Mouse (Mus musculus) stomach, embryonic 14.5 days (tissue): ENCODE results near the gene Upb1. TPM values are rescaled to one million over a fixed set of nuclear protein-coding genes. Genes with fewer than 3 reads are reported as not detected.
"Not testable (repeated sequence)": the region's sequence is repeated elsewhere in the genome, so short reads cannot be mapped to it uniquely, and the experiment has no call there.

Experiments
- ATAC-seq: fragments of 200-750 bp; cut with Nextera tagmentation; 2 replicates; pipeline ENCODE4 v1.8.0; 2017; ENCODE audit warnings: low read depth, moderate TSS enrichment; ENCODE audit not compliant: insufficient number of reproducible peaks, insufficient read depth, low FRiP score
- H3K27ac ChIP-seq: fragments of 300-500 bp; sonication (generic); 2 replicates; pipeline ENCODE4 v1.5.1; 2014; ENCODE audit warnings: mild to moderate bottlenecking, low read length, moderate library complexity, mixed read lengths
- H3K27me3 ChIP-seq: fragments of 300-500 bp; sonication (generic); 2 replicates; pipeline ENCODE4 v1.6.1; 2014; ENCODE audit warnings: low read length, control low read depth, mixed read lengths; ENCODE audit not compliant: control insufficient read depth, insufficient read depth
- H3K36me3 ChIP-seq: fragments of 300-500 bp; sonication (generic); 2 replicates; pipeline ENCODE4 v1.6.1; 2014; ENCODE audit warnings: mild to moderate bottlenecking, control low read depth, low read length, moderate library complexity, mixed read lengths; ENCODE audit not compliant: control insufficient read depth, insufficient read depth
- H3K4me1 ChIP-seq: fragments of 300-500 bp; sonication (generic); 2 replicates; pipeline ENCODE4 v1.6.1; 2014; ENCODE audit warnings: low read length, control low read depth, mixed read lengths; ENCODE audit not compliant: control insufficient read depth, insufficient read depth
- H3K4me2 ChIP-seq: fragments of 300-500 bp; sonication (generic); replicated peaks from 2 replicates; pipeline ENCODE4 v1.6.1; 2014; ENCODE audit warnings: low read depth, low read length, control low read depth
- H3K4me3 ChIP-seq: fragments of 300-500 bp; sonication (generic); 2 replicates; pipeline ENCODE4 v1.5.1; 2014; ENCODE audit warnings: low read depth, low read length, control low read depth
- H3K9ac ChIP-seq: fragments of 300-500 bp; sonication (generic); replicated peaks from 2 replicates; pipeline ENCODE4 v1.6.1; 2014; ENCODE audit warnings: low read depth, mild to moderate bottlenecking, control low read depth, low read length, moderate library complexity, mixed read lengths
- H3K9me3 ChIP-seq: fragments of 300-500 bp; sonication (generic); 2 replicates; pipeline ENCODE4 v1.6.1; 2016; ENCODE audit warnings: low read depth, low read length, control low read depth; ENCODE audit not compliant: control insufficient read depth
- WGBS: fragments of 180-500 bp; shearing (Covaris S2); extraction: QIAGEN DNeasy Blood & Tissue Kit; methylation state at CpG from one replicate; pipeline ENCODE4 v1.1.7; 2014; 5-methylcytosine and 5-hydroxymethylcytosine counted together
- polyA plus RNA-seq: library from polyadenylated mRNA; unstranded; fragments of >200 nt; fragmentation: Nextera tagmentation; extraction: Ambion mirVana; gene quantifications from 2 replicates; pipeline ENCODE4 v1.2.1, GENCODE M21; 2014

Upb1 gene
- 0.95 and 2.5 TPM in 2 replicates for polyA plus RNA-seq

DNA sequence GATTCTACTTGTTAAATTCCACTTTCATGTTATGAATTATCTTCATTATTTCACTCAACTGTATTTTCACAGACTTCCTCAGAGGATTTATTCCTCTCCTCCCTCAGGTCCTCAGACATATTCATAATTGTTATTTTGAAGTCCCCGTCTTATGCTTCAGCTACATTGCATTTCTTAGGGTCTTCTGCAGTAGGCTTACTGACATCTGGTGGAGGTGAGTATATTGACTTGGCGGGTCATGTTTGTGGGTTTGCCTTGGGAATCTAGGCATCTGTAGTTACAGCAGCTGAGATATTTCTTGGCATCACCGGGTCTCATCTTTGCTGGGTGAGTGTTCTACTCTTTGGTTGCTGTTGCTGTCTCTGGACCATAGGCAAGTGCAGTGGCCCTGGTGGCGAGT is at the start of gene Upb1:
Gene Upb1 (plus strand): TSS at position 158 of the 400 bp plus-strand sequence.
- no peak for ATAC-seq
- Histone ChIP-seq H3K4me1 (no peaks in the 10 kb centered on the region), H3K4me2 (no peak within 1 kb of the TSS), H3K27me3 (no peaks in the 10 kb centered on the region), H3K4me3 (no peak within 1 kb of the TSS), H3K9ac (no peak within 1 kb of the TSS), H3K36me3 (no peaks in the 10 kb centered on the region), H3K27ac (no peak within 1 kb of the TSS), H3K9me3 (no peaks in the 10 kb centered on the region)
- WGBS, result 74% methylated on average over 4 of the region's 4 CpGs

DNA sequence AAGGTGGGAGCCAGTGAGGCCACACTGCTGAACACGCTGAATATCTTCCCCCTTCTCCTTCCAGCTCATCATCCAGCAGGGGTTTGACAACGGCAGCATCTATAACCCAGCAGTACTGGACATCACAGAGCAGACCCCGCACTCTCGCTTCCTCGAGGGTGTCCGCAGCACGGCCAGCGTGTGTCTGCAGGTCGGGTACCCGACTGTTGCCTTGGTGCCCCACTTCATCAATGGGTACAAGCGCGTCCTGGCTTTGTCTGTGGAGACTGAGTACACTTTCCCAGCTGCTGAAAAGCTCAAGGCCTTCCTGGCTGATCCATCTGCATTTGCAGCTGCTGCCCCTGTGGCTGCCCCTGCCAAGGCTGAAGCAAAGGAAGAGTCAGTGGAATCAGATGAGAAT is 48.4 kb upstream of the Upb1 start:
- H3K4me3 ChIP-seq, result no peak overlapping the region
- no peak overlapping the region for H3K27ac ChIP-seq
- H3K36me3 ChIP-seq, result no peaks in the 10 kb centered on the region
- no peaks in the 10 kb centered on the region for H3K27me3 ChIP-seq
- no peak overlapping the region for H3K9ac ChIP-seq
- ATAC-seq, result no peak
- H3K4me2 ChIP-seq, result no peak overlapping the region
- H3K4me1 ChIP-seq, result no peaks in the 10 kb centered on the region
- H3K9me3 ChIP-seq, result no peaks in the 10 kb centered on the region
- 92% methylated on average over 12 of the region's 12 CpGs for WGBS

- not testable (repeated sequence) for ATAC-seq, H3K4me2 ChIP-seq, H3K27ac ChIP-seq, H3K4me1 ChIP-seq, H3K9ac ChIP-seq, H3K27me3 ChIP-seq, H3K9me3 ChIP-seq, H3K36me3 ChIP-seq, H3K4me3 ChIP-seq
- WGBS, result 54% methylated on average over 8 of the region's 9 CpGs
Observed at GRCm38 (mm10) chr10:75353838-75354241, 47.1 kb upstream of the Upb1 start.

- 57% methylated on average over 4 of the region's 4 CpGs for WGBS
- H3K27me3 ChIP-seq, result no peaks in the 10 kb centered on the region
- H3K4me1 ChIP-seq, result no peaks in the 10 kb centered on the region
- no peak overlapping the region for H3K4me2 ChIP-seq
- no peaks in the 10 kb centered on the region for H3K36me3 ChIP-seq
- no peak overlapping the region for H3K27ac ChIP-seq
- no peaks in the 10 kb centered on the region for H3K9me3 ChIP-seq
- ATAC-seq, result no peak
- no peak overlapping the region for H3K4me3 ChIP-seq
- H3K9ac ChIP-seq, result no peak overlapping the region
Observed at GRCm38 (mm10) chr10:75355341-75355740, 45.6 kb upstream of the Upb1 start.

- 17% methylated on average over 1 of the region's 1 CpGs for WGBS
- ATAC-seq, result peak; percentile 77; the same call in 1 of the 2 replicates
- H3K27ac ChIP-seq, result peak overlapping the region; percentile 6; the same call in 1 of the 2 replicates
Observed at GRCm38 (mm10) chr10:75364214-75364690, 36.7 kb upstream of the Upb1 start.

DNA sequence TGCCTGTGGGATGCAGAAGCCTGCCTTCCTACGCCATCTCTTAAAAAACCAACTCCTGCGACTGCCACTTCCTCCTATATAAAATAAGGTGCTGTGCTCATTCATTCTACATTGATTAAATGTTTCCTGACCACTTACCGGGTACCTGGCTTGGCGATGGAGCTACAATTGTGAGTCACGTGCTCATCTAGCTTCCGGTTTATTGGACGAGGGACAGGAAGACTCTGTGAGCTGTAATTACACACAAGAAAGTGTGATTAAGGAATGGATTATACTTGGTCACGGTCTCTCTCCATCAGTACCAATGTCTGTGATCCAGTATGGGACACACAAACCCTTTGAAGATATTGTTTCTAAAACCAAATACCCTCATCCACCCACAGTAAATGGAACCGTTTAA is 36.1 kb upstream of the Upb1 start:
- no peak overlapping the region for H3K4me2 ChIP-seq
- H3K9ac ChIP-seq, result no peak overlapping the region
- no peaks in the 10 kb centered on the region for H3K36me3 ChIP-seq
- no peak overlapping the region for H3K4me3 ChIP-seq
- H3K9me3 ChIP-seq, result no peaks in the 10 kb centered on the region
- peak; percentile 18; the same call in 1 of the 2 replicates for ATAC-seq
- peak overlapping the region; percentile 6; the same call in 1 of the 2 replicates for H3K27ac ChIP-seq
- 83% methylated on average over 9 of the region's 9 CpGs for WGBS
- no peaks in the 10 kb centered on the region for H3K27me3 ChIP-seq
- H3K4me1 ChIP-seq, result peaks cover 5% of the 10 kb centered on the region; the same call in 1 of the 2 replicates

More at GRCm38 (mm10) chr10:75364214-75364690, 36.7 kb upstream of the Upb1 start:
- H3K9me3 ChIP-seq, H3K27me3 ChIP-seq, H3K4me3 ChIP-seq, H3K4me2 ChIP-seq, H3K4me1 ChIP-seq, H3K9ac ChIP-seq, H3K36me3 ChIP-seq: not testable (repeated sequence)

DNA sequence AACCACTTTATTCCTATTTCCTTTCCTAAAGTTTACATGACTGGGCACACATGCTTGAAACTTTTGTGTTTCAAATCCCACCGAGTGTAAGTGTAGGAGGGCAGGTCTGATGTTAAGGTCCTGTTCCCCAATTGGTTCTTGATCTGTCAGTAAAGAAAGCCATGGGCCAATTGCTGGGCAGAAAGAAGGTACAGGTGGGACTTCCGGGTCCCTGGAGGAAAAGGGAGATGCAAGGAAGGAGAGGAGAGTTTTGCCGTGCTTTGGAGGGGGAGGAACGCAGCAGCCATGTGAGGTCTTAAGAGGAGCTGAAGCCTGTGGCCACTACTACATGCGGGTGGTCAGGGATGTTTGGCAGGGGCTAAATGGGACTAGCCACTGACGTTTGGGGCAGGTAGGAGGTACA is 35.7 kb upstream of the Upb1 start:
- 45% methylated on average over 6 of the region's 6 CpGs for WGBS
- ATAC-seq, result peak; percentile 46; the same call in 1 of the 2 replicates
- Histone ChIP-seq H3K27me3 (no peaks in the 10 kb centered on the region), H3K27ac (no peak overlapping the region), H3K4me2 (no peak overlapping the region; the same call in 1 of the 2 replicates), H3K9me3 (no peaks in the 10 kb centered on the region), H3K4me1 (peaks cover 5% of the 10 kb centered on the region; the same call in 1 of the 2 replicates), H3K4me3 (no peak overlapping the region; the same call in 1 of the 2 replicates), H3K9ac (no peak overlapping the region), H3K36me3 (no peaks in the 10 kb centered on the region)

GRCm38 (mm10) chr10:75373655-75374351 is 27.1 kb upstream of the Upb1 start:
- not testable (repeated sequence) for H3K9me3 ChIP-seq, H3K4me3 ChIP-seq, H3K4me2 ChIP-seq, ATAC-seq, H3K4me1 ChIP-seq, H3K27ac ChIP-seq, H3K9ac ChIP-seq, H3K27me3 ChIP-seq, H3K36me3 ChIP-seq
- WGBS, result 67% methylated on average over 12 of the region's 19 CpGs
